Mouse (Mus musculus) ES-Bruce4 (cell line): Measurements from ENCODE around the gene Lamc2. TPM values are rescaled to one million over a fixed set of nuclear protein-coding genes. Genes with fewer than 3 reads are reported as not detected.

Experiments
- H3K27ac ChIP-seq: 2 replicates; pipeline ENCODE4 v1.5.1; 2012; ENCODE audit warnings: low read length, inconsistent platforms; ENCODE audit not compliant: insufficient read depth
- H3K27me3 ChIP-seq: 2 replicates; pipeline ENCODE4 v1.6.1; 2012; ENCODE audit warnings: mild to moderate bottlenecking, low read length, inconsistent platforms; ENCODE audit not compliant: control insufficient read depth, poor library complexity, insufficient read depth, severe bottlenecking
- H3K36me3 ChIP-seq: 2 replicates; pipeline ENCODE4 v1.6.1; 2012; ENCODE audit warnings: inconsistent platforms, mild to moderate bottlenecking, low read length, moderate library complexity; ENCODE audit not compliant: control insufficient read depth, poor library complexity, insufficient read depth, severe bottlenecking
- H3K4me1 ChIP-seq: one replicate; pipeline ENCODE4 v1.8.1; 2011; ENCODE audit warnings: low read length; ENCODE audit not compliant: control insufficient read depth, insufficient read depth
- H3K4me3 ChIP-seq: 2 replicates; pipeline ENCODE4 v1.5.1; 2011; ENCODE audit warnings: low read depth, mild to moderate bottlenecking, low read length
- H3K9ac ChIP-seq: 2 replicates; pipeline ENCODE4 v1.6.1; 2012; ENCODE audit warnings: low read depth, mild to moderate bottlenecking, inconsistent platforms; ENCODE audit not compliant: poor library complexity, severe bottlenecking
- H3K9me3 ChIP-seq: replicated peaks from 2 replicates; pipeline ENCODE4 v1.6.1; 2012; ENCODE audit warnings: mild to moderate bottlenecking, low read length, inconsistent platforms; ENCODE audit not compliant: control insufficient read depth, poor library complexity, insufficient read depth, severe bottlenecking
- CTCF ChIP-seq: IDR thresholded peaks from one replicate; pipeline ENCODE4 v1.8.1; 2011; ENCODE audit warnings: low read depth, low read length
- EP300 ChIP-seq: IDR thresholded peaks from 2 replicates; pipeline ENCODE4 v1.6.1; 2011; ENCODE audit warnings: low read depth, low read length; ENCODE audit not compliant: insufficient read depth
- POLR2A ChIP-seq: IDR thresholded peaks from one replicate; pipeline ENCODE4 v1.8.1; 2011; ENCODE audit warnings: low read length; ENCODE audit not compliant: insufficient read depth
- polyA plus RNA-seq: library from polyadenylated mRNA; stranded (reverse); fragments of >200 nt; gene quantifications from 2 replicates; pipeline ENCODE4 v1.2.4, GENCODE M21; 2011; ENCODE audit warnings: low read depth; ENCODE audit not compliant: missing spikeins, insufficient read depth, insufficient read length

Gene Lamc2
- polyA plus RNA-seq, 1 experiment = 46.1 TPM

DNA sequence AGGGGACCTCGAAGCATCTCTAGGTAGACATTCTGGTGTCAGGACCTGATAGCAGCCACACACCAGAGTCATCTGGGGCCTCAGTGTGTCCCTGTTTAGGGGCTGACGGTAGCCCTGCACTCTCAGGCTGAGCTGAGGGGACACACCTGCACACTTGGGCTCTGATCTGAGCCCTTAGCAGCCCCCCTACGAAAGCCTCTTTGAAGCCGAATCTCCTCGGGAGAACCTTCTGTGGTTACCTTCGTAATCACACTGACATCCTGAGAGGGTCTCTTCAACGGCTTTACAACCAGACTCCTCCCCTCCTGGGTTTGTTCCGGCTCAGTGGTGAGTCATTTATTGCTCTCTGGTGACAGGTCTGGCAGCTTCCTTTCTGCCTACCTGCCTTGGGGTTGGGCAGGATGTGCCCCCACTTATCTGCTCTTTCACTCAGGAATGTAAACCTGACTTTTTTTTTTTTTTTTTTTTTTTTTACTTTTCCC lies 45.5 kb downstream of the Lamc2 start:
- H3K9ac ChIP-seq = no peak overlapping the region
- TF ChIP-seq EP300 (no peak), POLR2A (no peak), CTCF (no peak)
- no peaks in the 10 kb centered on the region for H3K9me3 ChIP-seq
- H3K27me3 ChIP-seq = no peaks in the 10 kb centered on the region
- no peak overlapping the region for H3K27ac ChIP-seq
- H3K4me1 ChIP-seq = no peaks in the 10 kb centered on the region
- H3K36me3 ChIP-seq = no peaks in the 10 kb centered on the region
- no peak overlapping the region for H3K4me3 ChIP-seq

DNA sequence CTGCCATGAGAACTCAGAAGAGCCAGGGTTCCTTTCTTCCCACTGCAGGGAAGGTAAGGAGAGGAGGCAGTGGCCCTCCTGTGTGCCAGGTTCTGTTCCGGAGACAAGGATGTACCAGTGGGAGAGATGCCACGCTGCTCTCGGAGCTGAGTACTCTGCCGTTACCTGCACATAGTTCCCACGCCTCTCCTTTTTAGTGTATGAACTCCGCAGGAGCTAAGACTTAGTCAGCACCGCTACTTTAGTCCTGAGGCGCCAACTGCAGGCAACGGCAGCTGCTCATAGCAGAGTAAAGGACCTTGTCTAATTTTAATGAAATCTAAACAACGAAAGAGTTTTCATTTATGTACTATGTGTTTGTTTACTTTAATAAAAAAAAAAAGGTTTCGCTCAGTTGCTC lies 46.0 kb downstream of the Lamc2 start:
- TF ChIP-seq CTCF (no peak), EP300 (no peak), POLR2A (no peak)
- no peaks in the 10 kb centered on the region for H3K36me3 ChIP-seq
- H3K9ac ChIP-seq = no peak overlapping the region
- no peak overlapping the region for H3K27ac ChIP-seq
- H3K4me3 ChIP-seq = no peak overlapping the region
- H3K27me3 ChIP-seq = no peaks in the 10 kb centered on the region
- H3K4me1 ChIP-seq = no peaks in the 10 kb centered on the region
- H3K9me3 ChIP-seq = no peaks in the 10 kb centered on the region

DNA sequence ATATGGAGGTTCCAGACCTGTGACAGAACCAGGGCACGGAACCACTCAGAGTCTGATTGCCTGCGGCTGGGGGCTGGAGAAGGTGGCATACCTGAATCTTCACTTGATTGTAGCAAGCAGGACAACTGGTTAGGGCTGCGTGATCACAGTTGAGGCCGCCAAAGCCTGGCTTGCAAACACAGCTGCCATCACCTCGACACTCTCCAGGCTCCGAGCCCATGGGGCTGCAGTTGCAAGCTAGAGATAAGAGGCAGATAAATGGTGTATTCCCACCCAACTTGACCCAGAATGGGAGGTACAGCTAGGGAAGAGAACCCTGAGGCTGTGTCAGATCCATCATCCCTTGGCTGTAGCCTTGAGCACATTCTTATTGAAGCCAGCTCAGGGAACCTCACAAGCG lies 46.6 kb downstream of the Lamc2 start:
- Histone ChIP-seq H3K27ac (no peak overlapping the region), H3K9me3 (no peaks in the 10 kb centered on the region), H3K4me1 (no peaks in the 10 kb centered on the region), H3K4me3 (no peak overlapping the region), H3K27me3 (no peaks in the 10 kb centered on the region), H3K36me3 (no peaks in the 10 kb centered on the region), H3K9ac (no peak overlapping the region)
- TF ChIP-seq EP300 = no peak
- TF ChIP-seq POLR2A = no peak
- TF ChIP-seq CTCF = no peak

DNA sequence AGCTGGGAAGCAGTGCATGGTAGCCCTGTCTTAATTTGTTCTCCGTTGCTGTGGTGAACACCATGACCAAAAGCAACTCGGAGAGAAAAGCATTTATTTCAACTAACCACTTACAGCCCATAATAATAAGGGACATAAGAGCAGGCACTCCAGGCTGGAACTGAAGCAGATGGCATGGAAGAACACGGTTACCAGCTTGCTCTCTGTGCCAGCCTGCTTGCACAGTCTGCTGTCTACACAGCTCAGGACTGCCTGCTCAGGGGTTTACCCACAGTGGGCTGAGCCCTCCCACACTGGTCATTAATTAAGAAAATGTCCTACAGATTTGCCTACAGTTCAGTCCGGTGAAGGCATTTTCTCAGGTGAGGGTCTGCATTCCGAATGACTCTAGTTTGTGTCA lies 47.8 kb downstream of the Lamc2 start:
- no peaks in the 10 kb centered on the region for H3K9me3 ChIP-seq
- H3K4me3 ChIP-seq = no peak overlapping the region
- H3K27me3 ChIP-seq = no peaks in the 10 kb centered on the region
- no peaks in the 10 kb centered on the region for H3K36me3 ChIP-seq
- no peaks in the 10 kb centered on the region for H3K4me1 ChIP-seq
- H3K9ac ChIP-seq = no peak overlapping the region
- H3K27ac ChIP-seq = no peak overlapping the region
- no peak for TF ChIP-seq EP300
- TF ChIP-seq CTCF = no peak
- TF ChIP-seq POLR2A = no peak

DNA sequence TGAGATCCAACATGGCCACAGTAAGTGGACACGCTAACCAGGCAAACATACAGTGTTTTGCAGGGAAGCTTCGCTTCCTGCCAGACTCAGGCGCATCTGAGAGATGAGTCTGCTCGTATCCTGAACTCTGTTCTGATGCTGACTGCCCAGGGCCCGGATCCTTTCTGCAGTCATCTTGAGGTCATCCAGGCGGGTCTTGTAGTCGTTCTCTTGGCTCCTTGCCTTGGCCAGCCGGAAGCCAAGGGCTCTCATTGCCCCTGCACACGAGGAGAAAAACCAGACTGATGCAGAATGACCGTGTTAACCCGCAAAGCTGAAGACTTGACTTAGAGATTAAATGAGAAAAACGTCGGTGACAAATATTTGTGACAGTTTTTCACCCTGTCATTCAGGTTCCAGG lies 49.6 kb downstream of the Lamc2 start:
- Histone ChIP-seq H3K4me1 (no peaks in the 10 kb centered on the region), H3K27me3 (no peaks in the 10 kb centered on the region), H3K4me3 (no peak overlapping the region), H3K9ac (no peak overlapping the region), H3K9me3 (no peaks in the 10 kb centered on the region), H3K27ac (no peak overlapping the region), H3K36me3 (no peaks in the 10 kb centered on the region)
- TF ChIP-seq EP300 (no peak), CTCF (no peak), POLR2A (no peak)

DNA sequence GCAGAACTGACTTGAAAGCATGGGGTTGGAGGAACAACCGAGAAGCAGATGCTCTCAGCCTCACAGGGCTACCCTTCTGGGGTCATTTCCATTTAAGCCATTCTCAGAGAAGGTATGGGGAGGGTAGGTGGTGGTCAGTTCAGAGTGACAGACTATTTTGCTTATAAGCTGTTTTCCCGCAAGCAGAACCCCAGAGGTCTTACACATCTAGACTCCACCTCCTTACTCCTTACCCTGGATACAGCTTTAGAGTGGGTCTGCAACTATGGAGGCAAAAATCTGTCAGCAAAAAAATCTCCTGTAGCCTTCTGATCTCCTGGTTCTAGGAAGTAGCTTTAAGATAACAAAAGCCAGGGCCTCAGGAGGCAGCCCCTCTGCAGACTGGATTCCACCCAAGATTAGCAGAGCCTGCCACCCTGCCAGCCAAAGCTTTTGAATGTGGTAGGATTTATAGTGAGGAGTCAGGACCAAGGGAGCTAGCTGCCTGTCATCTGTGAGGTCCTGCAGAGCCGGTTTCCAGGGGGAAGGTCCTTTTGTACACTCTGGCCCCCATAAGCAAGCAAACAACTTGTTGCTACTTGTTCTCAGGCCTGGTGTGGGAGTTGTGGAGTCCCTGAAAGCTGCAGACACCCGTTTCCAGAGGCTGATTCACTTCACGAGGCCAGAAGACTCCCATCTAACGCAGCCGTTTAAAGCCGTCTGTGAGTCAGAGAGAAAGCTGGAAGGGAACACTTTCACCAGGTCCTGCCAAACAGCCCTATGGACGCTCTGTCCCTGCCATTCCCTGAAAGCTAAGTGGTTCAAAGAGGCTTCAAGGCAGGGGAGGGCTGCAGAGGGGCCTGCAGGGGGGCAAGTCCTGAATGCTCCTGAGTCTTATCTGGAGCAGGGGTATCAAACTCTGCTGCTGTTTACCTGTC lies 52.1 kb downstream of the Lamc2 start:
- Histone ChIP-seq H3K27ac (no peak overlapping the region), H3K9ac (no peak overlapping the region), H3K4me3 (no peak overlapping the region), H3K4me1 (peaks cover 3% of the 10 kb centered on the region), H3K27me3 (no peaks in the 10 kb centered on the region), H3K36me3 (no peaks in the 10 kb centered on the region), H3K9me3 (no peaks in the 10 kb centered on the region)
- no peak for TF ChIP-seq EP300
- no peak for TF ChIP-seq POLR2A
- no peak for TF ChIP-seq CTCF
